Mouse (Mus musculus) heart, adult 2 months (tissue): ENCODE measurements at regions not wholly inside any gene's neighbourhood (a gene's known extent, or its start where the extent isn't known, plus 50 kb on each side); places are given as distances from the start of the nearest gene placed in this dataset.

Source experiments
- CTCF ChIP-seq: fragments of 200-600 bp; IDR thresholded peaks from 2 replicates; pipeline ENCODE4 v1.8.1; 2022; ENCODE audit warnings: antibody characterized with exemption, mild to moderate bottlenecking, moderate library complexity
- EP300 ChIP-seq: fragments of 200-500 bp; IDR thresholded peaks from 2 replicates; pipeline ENCODE4 v1.6.1; 2011; ENCODE audit warnings: low read depth, low read length, control low read depth; ENCODE audit not compliant: insufficient read depth
- POLR2A ChIP-seq: fragments of 200-500 bp; IDR thresholded peaks from 2 replicates; pipeline ENCODE4 v1.6.1; 2011; ENCODE audit warnings: mild to moderate bottlenecking, low read depth, low read length, control low read depth; ENCODE audit not compliant: insufficient read depth

GRCm38 (mm10) chr8:67143479-67143878 lies 283.5 kb downstream of the Naf1 start:
- TF ChIP-seq POLR2A (no peak), EP300 (no peak), CTCF (no peak)
